Mouse (Mus musculus) gastrocnemius, postnatal 36 days (tissue): Measurements from ENCODE around the gene Gpr158. TPM values are rescaled to one million over a fixed set of nuclear protein-coding genes. Genes with fewer than 3 reads are reported as not detected.
A peak's percentile ranks its signal among the peaks of the same experiment; 100 is the strongest.
"Not testable (repeated sequence)": the region's sequence is repeated elsewhere in the genome, so short reads cannot be mapped to it uniquely, and the experiment has no call there.

Experiments
- DNase-seq, 2 experiments: peaks; one replicate each; pipeline ENCODE4 v3.0.0; 2022
- intact Hi-C: fragments of 180-260 bp; cut with DNase I; formaldehyde crosslinking; loops from one replicate; pipeline ENCODE4 v1.15.1; 2025
- long read RNA-seq, 2 experiments: library from polyadenylated mRNA; stranded (forward); transcript quantifications; one replicate each; pipeline ENCODE4 v2.0.0; 2021
- total RNA-seq, 2 experiments: library from RNA; stranded (reverse); gene quantifications; 2 replicates each; pipeline ENCODE4 v1.2.3; 2021

The Gpr158 gene
- total RNA-seq: not detected
- long read RNA-seq, experiment 1: 0 reads
- long read RNA-seq, experiment 2: 0 reads

GRCm38 (mm10) chr2:21367345-21368111, at the start of gene Gpr158:
TSS of gene Gpr158 (plus strand) at chr2:21367542.
- intact Hi-C loops: no loop called here

GRCm38 (mm10) chr2:21343821-21344220, 23.5 kb upstream of the Gpr158 start:
- intact Hi-C loops: no loop called here
- no peak for DNase-seq

More at GRCm38 (mm10) chr2:21367345-21368111, at the start of gene Gpr158:
- DNase-seq: peak; percentile 24 to 28

- intact Hi-C loops: no loop called here
- DNase-seq: no peak
Measured at GRCm38 (mm10) chr2:21368351-21369170, 1.2 kb downstream of the Gpr158 start.

- DNase-seq: no peak
- intact Hi-C loops: no loop called here
Measured at GRCm38 (mm10) chr2:21369171-21369485, 1.8 kb downstream of the Gpr158 start.

- no peak for DNase-seq
- intact Hi-C loops: no loop called here
Measured at GRCm38 (mm10) chr2:21369556-21369955, 2.2 kb downstream of the Gpr158 start.

- no peak for DNase-seq
Measured at GRCm38 (mm10) chr2:21379516-21379915, 12.2 kb downstream of the Gpr158 start.

GRCm38 (mm10) chr2:21392727-21393126, 25.4 kb downstream of the Gpr158 start:
- DNase-seq: no peak
- intact Hi-C loops: no loop called here

More at GRCm38 (mm10) chr2:21379516-21379915, 12.2 kb downstream of the Gpr158 start:
- intact Hi-C loops: no loop called here

- no peak for DNase-seq
Measured at GRCm38 (mm10) chr2:21397347-21397746, 30.0 kb downstream of the Gpr158 start.

GRCm38 (mm10) chr2:21399657-21400056, 32.3 kb downstream of the Gpr158 start:
- no peak for DNase-seq
- intact Hi-C loops: no loop called here

More at GRCm38 (mm10) chr2:21397347-21397746, 30.0 kb downstream of the Gpr158 start:
- intact Hi-C loops: no loop called here

GRCm38 (mm10) chr2:21405617-21406016, 38.3 kb downstream of the Gpr158 start:
- no peak for DNase-seq
- intact Hi-C loops: no loop called here

- intact Hi-C loops: no loop called here
- DNase-seq: no peak
Measured at GRCm38 (mm10) chr2:21407443-21407985, 40.2 kb downstream of the Gpr158 start.

GRCm38 (mm10) chr2:21408821-21409220, 41.5 kb downstream of the Gpr158 start:
- DNase-seq: no peak
- intact Hi-C loops: no loop called here

GRCm38 (mm10) chr2:21430288-21430687, 62.9 kb downstream of the Gpr158 start:
- intact Hi-C loops: no loop called here
- DNase-seq: no peak

- DNase-seq: no peak
- intact Hi-C loops: no loop called here
Measured at GRCm38 (mm10) chr2:21431182-21431581, 63.8 kb downstream of the Gpr158 start.

GRCm38 (mm10) chr2:21439626-21440025, 72.3 kb downstream of the Gpr158 start:
- intact Hi-C loops: no loop called here
- DNase-seq: no peak

- intact Hi-C loops, DNase-seq: not testable (repeated sequence)
Measured at GRCm38 (mm10) chr2:21460606-21461005, 93.3 kb downstream of the Gpr158 start.

GRCm38 (mm10) chr2:21474957-21475356, 107.6 kb downstream of the Gpr158 start:
- DNase-seq: no peak
- intact Hi-C loops: no loop called here

GRCm38 (mm10) chr2:21496881-21497280, 129.5 kb downstream of the Gpr158 start:
- intact Hi-C loops: loop anchor here (2.0 kb wide), 1 partner anchor 18 kb away; no protein-coding TSS in a partner anchor
- no peak for DNase-seq

GRCm38 (mm10) chr2:21497965-21498364, 130.6 kb downstream of the Gpr158 start:
- intact Hi-C loops: loop anchor here (2.0 kb wide), 1 partner anchor 17 kb away; no protein-coding TSS in a partner anchor
- no peak for DNase-seq

- DNase-seq: no peak
- intact Hi-C loops: no loop called here
Measured at GRCm38 (mm10) chr2:21499399-21499798, 132.1 kb downstream of the Gpr158 start.

GRCm38 (mm10) chr2:21507449-21507848, 140.1 kb downstream of the Gpr158 start:
- DNase-seq: no peak
- intact Hi-C loops: no loop called here
